Mouse (Mus musculus): Measurements from ENCODE around the gene Per2. TPM values are rescaled to one million over a fixed set of nuclear protein-coding genes. Genes with fewer than 3 reads are reported as not detected.

Per2 gene
- polyA plus RNA-seq, 1 experiment from 2014 or later = 2.6 TPM

DNA sequence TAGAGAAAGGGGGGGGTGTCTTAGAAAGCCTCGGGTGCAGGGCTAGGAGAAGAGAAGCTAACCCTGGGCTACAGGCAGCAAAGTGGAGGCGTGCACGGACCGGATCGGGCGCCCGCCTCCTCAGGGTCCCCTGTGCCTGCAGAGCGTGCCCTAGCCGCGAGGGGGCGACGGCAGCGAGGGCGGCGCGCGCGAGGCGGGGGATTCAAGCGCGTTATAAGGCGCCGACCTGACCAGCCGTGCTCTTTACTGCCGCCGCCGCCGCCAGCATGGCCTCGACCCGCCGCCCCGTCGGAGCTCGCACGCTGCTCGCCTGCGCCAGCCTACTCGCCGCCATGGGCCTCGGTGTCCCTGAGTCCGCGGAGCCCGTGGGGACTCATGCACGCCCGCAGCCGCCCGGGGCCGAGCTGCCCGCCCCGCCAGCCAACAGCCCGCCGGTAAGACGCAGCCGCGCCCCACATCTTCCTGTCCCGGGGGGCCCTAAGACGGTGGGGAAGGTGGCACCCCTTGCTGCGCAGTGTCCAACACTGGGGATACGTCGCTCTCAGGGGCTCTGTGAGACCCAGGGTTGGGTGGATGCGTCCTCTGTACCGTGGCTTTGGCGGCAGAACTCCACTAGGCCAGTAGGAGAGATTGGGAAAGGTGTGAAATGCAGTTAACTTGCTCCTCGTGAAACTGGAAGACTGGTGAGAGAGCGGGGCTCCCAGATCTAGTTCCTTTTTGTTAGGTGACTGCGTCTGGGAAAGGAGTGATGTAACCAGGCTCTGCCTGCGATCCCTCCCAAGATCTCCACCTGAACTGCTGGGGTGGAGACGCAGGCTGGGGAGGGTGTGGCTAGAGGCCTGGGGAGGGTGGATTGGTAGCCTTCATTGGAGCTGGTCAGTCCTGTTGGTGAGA is 92.7 kb downstream of the Per2 start, which contains the start of gene Erfe:
Gene Erfe, plus strand, starts transcription at position 216 of the 894 bp plus-strand sequence.
- peaks cover 20% of the 10 kb centered on the region for H3K27me3 ChIP-seq
- peaks cover 10% of the 10 kb centered on the region for H3K4me1 ChIP-seq
- under 1% methylated on average over 68 of the region's 68 CpGs for WGBS
- ATAC-seq = peak; percentile 54
- H3K36me3 ChIP-seq (ENCODE audit: poor library complexity, severe bottlenecking) = peaks cover 19% of the 10 kb centered on the region
- peak within 1 kb of the TSS; percentile 42 for H3K4me3 ChIP-seq
- H3K9me3 ChIP-seq (replicated peaks) = peaks cover 5% of the 10 kb centered on the region; the same call in 1 of the 2 replicates
- H3K9ac ChIP-seq = peak within 1 kb of the TSS; percentile 61
- H3K4me2 ChIP-seq = peak within 1 kb of the TSS; percentile 79
- no peak within 1 kb of the TSS for H3K27ac ChIP-seq

Other genes with a start within 250 kb of the Per2 start
- 81.3 and 82.6 TPM in 2 replicates for gene Ube2f, start 209.0 kb downstream of the Per2 start, polyA plus RNA-seq (2015; fragmentation: Nextera tagmentation; extraction: Ambion mirVana)
- 10.0 and 10.9 TPM in 2 replicates for gene Scly, start 161.0 kb downstream of the Per2 start, polyA plus RNA-seq (2015; fragmentation: Nextera tagmentation; extraction: Ambion mirVana)
- 0.05 TPM in 1 of 2 replicates, not detected in the other for gene Espnl, start 137.2 kb downstream of the Per2 start, polyA plus RNA-seq (2015; fragmentation: Nextera tagmentation; extraction: Ambion mirVana)
- gene Klhl30, start 108.3 kb downstream of the Per2 start, polyA plus RNA-seq (2015; fragmentation: Nextera tagmentation; extraction: Ambion mirVana) = 0.05 TPM in 1 of 2 replicates, not detected in the other
- 0.54 and 0.67 TPM in 2 replicates for gene Erfe, start 92.9 kb downstream of the Per2 start, polyA plus RNA-seq (2015; fragmentation: Nextera tagmentation; extraction: Ambion mirVana)
- 162 and 181 TPM in 2 replicates for gene Ilkap, start 60.5 kb downstream of the Per2 start, polyA plus RNA-seq (2015; fragmentation: Nextera tagmentation; extraction: Ambion mirVana)
- gene Hes6, start 45.3 kb downstream of the Per2 start, polyA plus RNA-seq (2015; fragmentation: Nextera tagmentation; extraction: Ambion mirVana) = 314 and 322 TPM in 2 replicates
- 9.9 and 11.2 TPM in 2 replicates for gene Traf3ip1, start 35.3 kb upstream of the Per2 start, polyA plus RNA-seq (2015; fragmentation: Nextera tagmentation; extraction: Ambion mirVana)
- 11.0 and 12.0 TPM in 2 replicates for gene Asb1, start 81.2 kb upstream of the Per2 start, polyA plus RNA-seq (2015; fragmentation: Nextera tagmentation; extraction: Ambion mirVana)

Measured in forebrain, embryonic 13.5 days (tissue).